Mouse (Mus musculus) ES-Bruce4 (cell line): Measurements from ENCODE around the gene 0610037L13Rik. TPM values are rescaled to one million over a fixed set of nuclear protein-coding genes. Genes with fewer than 3 reads are reported as not detected.

Experiments
- H3K27ac ChIP-seq: 2 replicates; pipeline ENCODE4 v1.5.1; 2012; ENCODE audit warnings: low read length, inconsistent platforms; ENCODE audit not compliant: insufficient read depth
- H3K27me3 ChIP-seq: 2 replicates; pipeline ENCODE4 v1.6.1; 2012; ENCODE audit warnings: mild to moderate bottlenecking, low read length, inconsistent platforms; ENCODE audit not compliant: control insufficient read depth, poor library complexity, insufficient read depth, severe bottlenecking
- H3K36me3 ChIP-seq: 2 replicates; pipeline ENCODE4 v1.6.1; 2012; ENCODE audit warnings: inconsistent platforms, mild to moderate bottlenecking, low read length, moderate library complexity; ENCODE audit not compliant: control insufficient read depth, poor library complexity, insufficient read depth, severe bottlenecking
- H3K4me1 ChIP-seq: one replicate; pipeline ENCODE4 v1.8.1; 2011; ENCODE audit warnings: low read length; ENCODE audit not compliant: control insufficient read depth, insufficient read depth
- H3K4me3 ChIP-seq: 2 replicates; pipeline ENCODE4 v1.5.1; 2011; ENCODE audit warnings: low read depth, mild to moderate bottlenecking, low read length
- H3K9ac ChIP-seq: 2 replicates; pipeline ENCODE4 v1.6.1; 2012; ENCODE audit warnings: low read depth, mild to moderate bottlenecking, inconsistent platforms; ENCODE audit not compliant: poor library complexity, severe bottlenecking
- H3K9me3 ChIP-seq: replicated peaks from 2 replicates; pipeline ENCODE4 v1.6.1; 2012; ENCODE audit warnings: mild to moderate bottlenecking, low read length, inconsistent platforms; ENCODE audit not compliant: control insufficient read depth, poor library complexity, insufficient read depth, severe bottlenecking
- CTCF ChIP-seq: IDR thresholded peaks from one replicate; pipeline ENCODE4 v1.8.1; 2011; ENCODE audit warnings: low read depth, low read length
- EP300 ChIP-seq: IDR thresholded peaks from 2 replicates; pipeline ENCODE4 v1.6.1; 2011; ENCODE audit warnings: low read depth, low read length; ENCODE audit not compliant: insufficient read depth
- POLR2A ChIP-seq: IDR thresholded peaks from one replicate; pipeline ENCODE4 v1.8.1; 2011; ENCODE audit warnings: low read length; ENCODE audit not compliant: insufficient read depth
- polyA plus RNA-seq: library from polyadenylated mRNA; stranded (reverse); fragments of >200 nt; gene quantifications from 2 replicates; pipeline ENCODE4 v1.2.4, GENCODE M21; 2011; ENCODE audit warnings: low read depth; ENCODE audit not compliant: missing spikeins, insufficient read depth, insufficient read length

Gene 0610037L13Rik
- polyA plus RNA-seq, 1 experiment, result 71.8 TPM

GRCm38 (mm10) chr4:107900206-107900605, 10.6 kb downstream of the 0610037L13Rik start:
- TF ChIP-seq CTCF, result no peak
- Histone ChIP-seq H3K36me3 (peaks cover 8% of the 10 kb centered on the region), H3K4me3 (no peak overlapping the region), H3K9me3 (no peaks in the 10 kb centered on the region), H3K27me3 (no peaks in the 10 kb centered on the region), H3K27ac (no peak overlapping the region), H3K4me1 (no peaks in the 10 kb centered on the region), H3K9ac (no peak overlapping the region)

GRCm38 (mm10) chr4:107904252-107904651, 14.6 kb downstream of the 0610037L13Rik start:
- no peak for TF ChIP-seq POLR2A
- no peak for TF ChIP-seq EP300
- TF ChIP-seq CTCF, result no peak
- Histone ChIP-seq H3K9ac (no peak overlapping the region), H3K4me1 (no peaks in the 10 kb centered on the region), H3K36me3 (no peaks in the 10 kb centered on the region; the same call in 1 of the 2 replicates), H3K27me3 (no peaks in the 10 kb centered on the region), H3K27ac (no peak overlapping the region), H3K9me3 (no peaks in the 10 kb centered on the region), H3K4me3 (no peak overlapping the region)

- no peak for TF ChIP-seq POLR2A
- TF ChIP-seq CTCF, result no peak
- TF ChIP-seq EP300, result no peak
- no peaks in the 10 kb centered on the region for H3K27me3 ChIP-seq
- no peaks in the 10 kb centered on the region for H3K4me1 ChIP-seq
- no peaks in the 10 kb centered on the region for H3K9me3 ChIP-seq
- no peak overlapping the region for H3K4me3 ChIP-seq
- no peaks in the 10 kb centered on the region; the same call in 1 of the 2 replicates for H3K36me3 ChIP-seq
- H3K9ac ChIP-seq, result no peak overlapping the region
- H3K27ac ChIP-seq, result no peak overlapping the region
Measured at GRCm38 (mm10) chr4:107906561-107906960, 16.9 kb downstream of the 0610037L13Rik start.

- H3K36me3 ChIP-seq, result peaks cover 6% of the 10 kb centered on the region; the same call in 1 of the 2 replicates
- no peak for TF ChIP-seq EP300
- no peak for TF ChIP-seq CTCF
- TF ChIP-seq POLR2A, result no peak
- H3K4me3 ChIP-seq, result no peak overlapping the region
- H3K27me3 ChIP-seq, result no peaks in the 10 kb centered on the region
- H3K9ac ChIP-seq, result no peak overlapping the region
- no peaks in the 10 kb centered on the region for H3K9me3 ChIP-seq
- no peaks in the 10 kb centered on the region for H3K4me1 ChIP-seq
- no peak overlapping the region for H3K27ac ChIP-seq
Measured at GRCm38 (mm10) chr4:107910020-107910419, 20.4 kb downstream of the 0610037L13Rik start.

GRCm38 (mm10) chr4:107920336-107920735, 30.7 kb downstream of the 0610037L13Rik start:
- no peak overlapping the region for H3K9ac ChIP-seq
- no peaks in the 10 kb centered on the region for H3K4me1 ChIP-seq
- no peaks in the 10 kb centered on the region for H3K9me3 ChIP-seq
- no peak overlapping the region for H3K4me3 ChIP-seq
- H3K27me3 ChIP-seq, result no peaks in the 10 kb centered on the region
- no peak overlapping the region for H3K27ac ChIP-seq
- H3K36me3 ChIP-seq, result no peaks in the 10 kb centered on the region
- TF ChIP-seq EP300 (no peak), POLR2A (no peak), CTCF (no peak)

- no peaks in the 10 kb centered on the region for H3K36me3 ChIP-seq
- H3K4me1 ChIP-seq, result no peaks in the 10 kb centered on the region
- H3K27me3 ChIP-seq, result no peaks in the 10 kb centered on the region
- no peak overlapping the region for H3K27ac ChIP-seq
- no peak overlapping the region for H3K9ac ChIP-seq
- TF ChIP-seq POLR2A (no peak), CTCF (no peak), EP300 (no peak)
- no peaks in the 10 kb centered on the region for H3K9me3 ChIP-seq
- H3K4me3 ChIP-seq, result no peak overlapping the region
Measured at GRCm38 (mm10) chr4:107921152-107921695, 31.6 kb downstream of the 0610037L13Rik start.
